8 mouse cellular contexts compared by ENCODE assay signal in the genomic region with DNA sequence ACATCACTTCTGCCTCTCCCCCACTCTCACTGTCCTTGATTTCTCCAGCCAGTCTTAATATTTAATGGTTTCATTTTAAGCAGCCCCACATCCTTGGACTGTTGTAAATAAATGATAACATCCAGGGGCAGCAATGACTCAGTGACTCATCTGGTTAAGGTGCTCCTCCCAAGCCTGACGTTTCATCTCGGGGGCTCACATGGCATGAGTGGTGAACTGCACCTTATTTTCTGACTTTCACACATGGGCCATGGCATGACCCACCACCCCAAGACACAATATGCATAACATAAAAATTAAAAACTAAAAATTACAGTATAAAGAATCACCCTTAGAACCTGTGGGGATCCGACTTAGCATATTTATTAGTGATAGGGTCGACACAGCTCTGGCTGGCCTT. TPM values are rescaled to one million over a fixed set of nuclear protein-coding genes. Genes with fewer than 3 reads are reported as not detected.
DNase-seq lines count a peak whose midpoint lies in the region; ATAC-seq and TF ChIP-seq lines count a peak whose summit lies in the region.

No protein-coding gene starts in this region.

- H3K9me3 ChIP-seq in kidney, embryonic 15.5 days (replicated peaks): 0 out of 2 replicates have a peak, but pooled peaks cover 3% of the 10 kb centered on the region
- no peaks in the 10 kb centered on the region for H3K9me3 ChIP-seq in G1E (replicated peaks)
- H3K9me3 ChIP-seq in hindbrain, embryonic 14.5 days (ENCODE audit: control insufficient read depth, low read length): no peaks in the 10 kb centered on the region
- no peaks in the 10 kb centered on the region for H3K9me3 ChIP-seq in midbrain, embryonic 11.5 days (ENCODE audit: control insufficient read depth, low read length)

- H3K27ac ChIP-seq in kidney, embryonic 15.5 days: 0 out of 2 replicates have a peak overlapping the region, but pooled peaks have one; percentile 100
- no peak overlapping the region for H3K27ac ChIP-seq in hindbrain, embryonic 14.5 days
- no peak overlapping the region for H3K27ac ChIP-seq in midbrain, embryonic 11.5 days (ENCODE audit: low read depth, low read length)

- H3K4me3 ChIP-seq in kidney, embryonic 15.5 days (replicated peaks): peak overlapping the region; percentile 99
- peak overlapping the region; percentile 93; the same call in 1 of the 2 replicates for H3K4me3 ChIP-seq in G1E (ENCODE audit: low read depth, low read length)
- no peak overlapping the region for H3K4me3 ChIP-seq in hindbrain, embryonic 14.5 days (replicated peaks; ENCODE audit: low read length)
- no peak overlapping the region for H3K4me3 ChIP-seq in midbrain, embryonic 11.5 days (ENCODE audit: low read depth, low read length)

- peak overlapping the region; percentile 7; the same call in 1 of the 2 replicates for H3K9ac ChIP-seq in kidney, embryonic 15.5 days
- H3K9ac ChIP-seq in hindbrain, embryonic 14.5 days: 0 out of 2 replicates have a peak overlapping the region, but pooled peaks have one; percentile 99
- no peak overlapping the region for H3K9ac ChIP-seq in midbrain, embryonic 11.5 days (ENCODE audit: low read length)

- no peak for DNase-seq in kidney, postnatal 25 days
- DNase-seq in G1E (ENCODE audit: low spot score): no peak
- DNase-seq in hindbrain, embryonic 14.5 days (ENCODE audit: low spot score): no peak
- DNase-seq in midbrain, embryonic 11.5 days (ENCODE audit: low spot score, missing footprints): no peak
- DNase-seq in layer of hippocampus, postnatal 14 days (ENCODE audit: low spot score in 2 of 2): no peak
- DNase-seq in layer of hippocampus, postnatal 25 days (ENCODE audit: extremely low spot score in 1 of 2, low spot score in 1 of 2): no peak

- no peak for ATAC-seq in kidney, embryonic 15.5 days (replicated peaks; ENCODE audit: low FRiP score)
- ATAC-seq in G1E (ENCODE audit: extremely low read depth, insufficient number of reproducible peaks, low FRiP score, poor library complexity, severe bottlenecking): no peak
- ATAC-seq in hindbrain, embryonic 14.5 days (ENCODE audit: low FRiP score): no peak
- no peak for ATAC-seq in midbrain, embryonic 11.5 days (ENCODE audit: low FRiP score)
- ATAC-seq in granulocyte monocyte progenitor cell, adult 5-6 weeks (replicated peaks; ENCODE audit: poor library complexity, severe bottlenecking): no peak

- peak overlapping the region; percentile 63 for H3K4me2 ChIP-seq in kidney, embryonic 15.5 days
- H3K4me2 ChIP-seq in hindbrain, embryonic 14.5 days (replicated peaks): peak overlapping the region; percentile 68
- H3K4me2 ChIP-seq in midbrain, embryonic 11.5 days: peak overlapping the region; percentile 75; the same call in 1 of the 2 replicates

- no peak for TF ChIP-seq CTCF in G1E (IDR thresholded peaks at IDR 0.05; ENCODE audit: low read depth, low read length)

- H3K4me1 ChIP-seq in kidney, embryonic 15.5 days: peaks cover 28% of the 10 kb centered on the region
- peaks cover 23% of the 10 kb centered on the region for H3K4me1 ChIP-seq in G1E (ENCODE audit: insufficient read depth, low read depth, low read length)
- H3K4me1 ChIP-seq in hindbrain, embryonic 14.5 days (replicated peaks; ENCODE audit: control insufficient read depth, insufficient read depth, low read length): peaks cover 26% of the 10 kb centered on the region
- peaks cover 27% of the 10 kb centered on the region for H3K4me1 ChIP-seq in midbrain, embryonic 11.5 days (ENCODE audit: control insufficient read depth, insufficient read depth, low read length)

- peaks cover 17% of the 10 kb centered on the region for H3K36me3 ChIP-seq in kidney, embryonic 15.5 days
- H3K36me3 ChIP-seq in G1E (replicated peaks): peaks cover 33% of the 10 kb centered on the region
- H3K36me3 ChIP-seq in hindbrain, embryonic 14.5 days (replicated peaks; ENCODE audit: control insufficient read depth, insufficient read depth): peaks cover 22% of the 10 kb centered on the region
- peaks cover 5% of the 10 kb centered on the region for H3K36me3 ChIP-seq in midbrain, embryonic 11.5 days (ENCODE audit: control insufficient read depth, insufficient read depth, low read length)

- no peaks in the 10 kb centered on the region for H3K27me3 ChIP-seq in kidney, embryonic 15.5 days
- no peaks in the 10 kb centered on the region for H3K27me3 ChIP-seq in G1E (ENCODE audit: insufficient read depth, low read length)
- no peaks in the 10 kb centered on the region for H3K27me3 ChIP-seq in hindbrain, embryonic 14.5 days (ENCODE audit: control insufficient read depth, insufficient read depth, low read length)
- no peaks in the 10 kb centered on the region for H3K27me3 ChIP-seq in midbrain, embryonic 11.5 days (ENCODE audit: control insufficient read depth, insufficient read depth, low read length)

- 84% methylated on average over 4 of the region's 4 CpGs for WGBS in kidney, embryonic 15.5 days
- 91% methylated on average over 4 of the region's 4 CpGs for WGBS in hindbrain, embryonic 14.5 days
- 94% methylated on average over 4 of the region's 4 CpGs for WGBS in midbrain, embryonic 11.5 days

RNA-seq across cellular contexts. Expression of a gene that starts 1.3 kb away (rescaled TPM):
- 320 and 328 TPM in 2 replicates for polyA plus RNA-seq in kidney, embryonic 15.5 days (2015; fragmentation: Nextera tagmentation; extraction: Ambion mirVana)
- total RNA-seq in G1E (2014; fragmentation: Nextera tagmentation): 241 and 257 TPM in 2 replicates
- total RNA-seq in G1E (2017): 397 and 406 TPM in 2 replicates
- polyA plus RNA-seq in G1E (2012): 293 and 298 TPM in 2 replicates
- polyA plus RNA-seq in hindbrain, embryonic 14.5 days (2014; fragmentation: Nextera tagmentation; extraction: Ambion mirVana): 252 and 290 TPM in 2 replicates
- polyA plus RNA-seq in midbrain, embryonic 11.5 days (2014; fragmentation: Nextera tagmentation; extraction: Ambion mirVana): 533 and 541 TPM in 2 replicates
- total RNA-seq in granulocyte monocyte progenitor cell, adult 5-6 weeks (2014; fragmentation: Nextera tagmentation): 195 and 201 TPM in 2 replicates
- total RNA-seq in granulocyte monocyte progenitor cell, adult 5-6 weeks (2017): 500 and 715 TPM in 2 replicates
- total RNA-seq in layer of hippocampus, postnatal 14 days (2021): 100 to 1,000 TPM; 202 to 214 TPM
- total RNA-seq in layer of hippocampus, postnatal 25 days (2021): 100 to 1,000 TPM; 191 to 221 TPM

RNA-seq across cellular contexts. Expression of a gene that starts 22.2 kb away (rescaled TPM):
- 42.5 and 42.8 TPM in 2 replicates for polyA plus RNA-seq in kidney, embryonic 15.5 days (2015; fragmentation: Nextera tagmentation; extraction: Ambion mirVana)
- total RNA-seq in G1E (2014; fragmentation: Nextera tagmentation) (78.3 and 90.9 TPM in 2 replicates), G1E (2017) (48.2 and 60.2 TPM in 2 replicates)
- polyA plus RNA-seq in G1E (2012): 15.8 and 16.8 TPM in 2 replicates
- polyA plus RNA-seq in hindbrain, embryonic 14.5 days (2014; fragmentation: Nextera tagmentation; extraction: Ambion mirVana): 48.3 and 50.2 TPM in 2 replicates
- polyA plus RNA-seq in midbrain, embryonic 11.5 days (2014; fragmentation: Nextera tagmentation; extraction: Ambion mirVana): 82.5 and 83.6 TPM in 2 replicates
- 28.2 and 32.0 TPM in 2 replicates for total RNA-seq in granulocyte monocyte progenitor cell, adult 5-6 weeks (2014; fragmentation: Nextera tagmentation)
- 14.3 and 15.8 TPM in 2 replicates for total RNA-seq in granulocyte monocyte progenitor cell, adult 5-6 weeks (2017)
- total RNA-seq in layer of hippocampus, postnatal 14 days (2021): 10 to 100 TPM; 24.8 to 27.7 TPM
- 10 to 100 TPM; 22.1 TPM for total RNA-seq in layer of hippocampus, postnatal 25 days (2021)

RNA-seq across cellular contexts. Expression of a gene that starts 52.0 kb away (rescaled TPM):
- 18.8 and 23.4 TPM in 2 replicates for polyA plus RNA-seq in kidney, embryonic 15.5 days (2015; fragmentation: Nextera tagmentation; extraction: Ambion mirVana)
- 29.2 and 36.4 TPM in 2 replicates for total RNA-seq in G1E (2014; fragmentation: Nextera tagmentation)
- 16.7 and 18.9 TPM in 2 replicates for total RNA-seq in G1E (2017)
- polyA plus RNA-seq in G1E (2012): 29.6 and 31.7 TPM in 2 replicates
- 32.4 and 37.8 TPM in 2 replicates for polyA plus RNA-seq in hindbrain, embryonic 14.5 days (2014; fragmentation: Nextera tagmentation; extraction: Ambion mirVana)
- 16.5 and 17.0 TPM in 2 replicates for polyA plus RNA-seq in midbrain, embryonic 11.5 days (2014; fragmentation: Nextera tagmentation; extraction: Ambion mirVana)
- 0.92 and 1.1 TPM in 2 replicates for total RNA-seq in granulocyte monocyte progenitor cell, adult 5-6 weeks (2014; fragmentation: Nextera tagmentation)
- total RNA-seq in granulocyte monocyte progenitor cell, adult 5-6 weeks (2017): 1.5 and 1.6 TPM in 2 replicates
- total RNA-seq in layer of hippocampus, postnatal 14 days (2021): 10 to 100 TPM; 32.0 to 32.1 TPM
- total RNA-seq in layer of hippocampus, postnatal 25 days (2021): 10 to 100 TPM; 26.0 to 33.3 TPM

RNA-seq across cellular contexts. Expression of a gene that starts 58.5 kb away (rescaled TPM):
- 22.9 and 25.0 TPM in 2 replicates for polyA plus RNA-seq in kidney, embryonic 15.5 days (2015; fragmentation: Nextera tagmentation; extraction: Ambion mirVana)
- total RNA-seq in G1E (2014; fragmentation: Nextera tagmentation) (10.4 and 12.3 TPM in 2 replicates), G1E (2017) (13.2 and 17.4 TPM in 2 replicates)
- 45.5 and 48.2 TPM in 2 replicates for polyA plus RNA-seq in G1E (2012)
- 30.1 and 32.8 TPM in 2 replicates for polyA plus RNA-seq in hindbrain, embryonic 14.5 days (2014; fragmentation: Nextera tagmentation; extraction: Ambion mirVana)
- 20.5 and 22.6 TPM in 2 replicates for polyA plus RNA-seq in midbrain, embryonic 11.5 days (2014; fragmentation: Nextera tagmentation; extraction: Ambion mirVana)
- total RNA-seq in granulocyte monocyte progenitor cell, adult 5-6 weeks (2014; fragmentation: Nextera tagmentation): 20.9 and 24.9 TPM in 2 replicates
- 12.3 and 17.3 TPM in 2 replicates for total RNA-seq in granulocyte monocyte progenitor cell, adult 5-6 weeks (2017)
- 100 to 1,000 TPM; 406 to 432 TPM for total RNA-seq in layer of hippocampus, postnatal 14 days (2021)
- total RNA-seq in layer of hippocampus, postnatal 25 days (2021): 100 to 1,000 TPM; 435 to 462 TPM

Comparison
In these comparisons a context has a peak if more than half of its experiments do, and no peak if none do; other contexts are left out.
1. H3K4me3 ChIP-seq: peak in kidney, embryonic 15.5 days (single experiment) and G1E (single experiment); none in hindbrain, embryonic 14.5 days (single experiment) and midbrain, embryonic 11.5 days (single experiment).
2. RNA of a gene that starts 52.0 kb away (total RNA-seq): 16.7 to 36.4 TPM in G1E, 26.0 to 33.3 TPM in layer of hippocampus, postnatal 25 days and 32.0 to 32.1 TPM in layer of hippocampus, postnatal 14 days; 0.92 to 1.6 TPM in granulocyte monocyte progenitor cell, adult 5-6 weeks; every median in the first group is over 4 times any median in the second.
3. Peak in every context shown above with its lines, with median percentiles within 50 percentile points of each other: H3K4me2 ChIP-seq.